Mouse (Mus musculus) midbrain, embryonic 11.5 days (tissue): ENCODE measurements around the gene Srek1ip1. TPM values are rescaled to one million over a fixed set of nuclear protein-coding genes. Genes with fewer than 3 reads are reported as not detected.
A peak's percentile ranks its signal among the peaks of the same experiment; 100 is the strongest.

ENCODE experiments used
- ATAC-seq: fragments of 200-750 bp; cut with Nextera tagmentation; 2 replicates; pipeline ENCODE4 v1.8.0; 2017; ENCODE audit warnings: moderate TSS enrichment, moderate library complexity; ENCODE audit not compliant: low FRiP score
- DNase-seq: peaks from one replicate; pipeline ENCODE4 v3.0.0; 2015; ENCODE audit warnings: low spot score; ENCODE audit errors: missing footprints
- H3K27ac ChIP-seq: fragments of 300-500 bp; sonication (generic); 2 replicates; pipeline ENCODE4 v1.5.1; 2014; ENCODE audit warnings: low read depth, low read length
- H3K27me3 ChIP-seq: fragments of 300-500 bp; sonication (generic); 2 replicates; pipeline ENCODE4 v1.6.1; 2014; ENCODE audit warnings: mild to moderate bottlenecking, low read length, moderate library complexity, mixed read lengths; ENCODE audit not compliant: control insufficient read depth, insufficient read depth
- H3K36me3 ChIP-seq: fragments of 300-500 bp; sonication (generic); 2 replicates; pipeline ENCODE4 v1.6.1; 2014; ENCODE audit warnings: mild to moderate bottlenecking, low read length, moderate library complexity, mixed read lengths; ENCODE audit not compliant: control insufficient read depth, insufficient read depth
- H3K4me1 ChIP-seq: fragments of 300-500 bp; sonication (generic); 2 replicates; pipeline ENCODE4 v1.6.1; 2014; ENCODE audit warnings: low read length; ENCODE audit not compliant: control insufficient read depth, insufficient read depth
- H3K4me2 ChIP-seq: fragments of 300-500 bp; sonication (generic); 2 replicates; pipeline ENCODE4 v1.6.1; 2014; ENCODE audit warnings: mild to moderate bottlenecking, moderate library complexity
- H3K4me3 ChIP-seq: fragments of 300-500 bp; sonication (generic); 2 replicates; pipeline ENCODE4 v1.5.1; 2014; ENCODE audit warnings: low read depth, low read length
- H3K9ac ChIP-seq: fragments of 300-500 bp; sonication (generic); 2 replicates; pipeline ENCODE4 v1.6.1; 2014; ENCODE audit warnings: low read length
- H3K9me3 ChIP-seq: fragments of 300-500 bp; sonication (generic); 2 replicates; pipeline ENCODE4 v1.6.1; 2016; ENCODE audit warnings: low read length; ENCODE audit not compliant: control insufficient read depth
- WGBS: fragments of 180-500 bp; shearing (Covaris S2); extraction: QIAGEN DNeasy Blood & Tissue Kit; methylation state at CpG from one replicate; pipeline ENCODE4 v1.1.7; 2014; 5-methylcytosine and 5-hydroxymethylcytosine counted together
- polyA plus RNA-seq: library from polyadenylated mRNA; unstranded; fragments of >200 nt; fragmentation: Nextera tagmentation; extraction: Ambion mirVana; gene quantifications from 2 replicates; pipeline ENCODE4 v1.2.1, GENCODE M21; 2014

Gene Srek1ip1
- 22.4 and 25.9 TPM in 2 replicates for polyA plus RNA-seq

- Histone ChIP-seq H3K27ac (no peak within 1 kb of the TSS), H3K4me3 (no peak within 1 kb of the TSS), H3K9me3 (no peaks in the 10 kb centered on the region), H3K4me2 (no peak within 1 kb of the TSS), H3K36me3 (no peaks in the 10 kb centered on the region), H3K27me3 (no peaks in the 10 kb centered on the region), H3K9ac (no peak within 1 kb of the TSS), H3K4me1 (no peaks in the 10 kb centered on the region)
- ATAC-seq, result no peak
- DNase-seq, result no peak
- WGBS, result 92% methylated on average over 11 of the region's 11 CpGs
Observed at GRCm38 (mm10) chr13:104792184-104792583, at the start of gene Srek1ip1. Srek1ip1 (plus strand) TSS chr13:104792484.

- Histone ChIP-seq H3K4me3 (no peak overlapping the region), H3K27ac (no peak overlapping the region), H3K9me3 (no peaks in the 10 kb centered on the region), H3K4me2 (no peak overlapping the region), H3K27me3 (no peaks in the 10 kb centered on the region), H3K36me3 (no peaks in the 10 kb centered on the region), H3K9ac (no peak overlapping the region), H3K4me1 (no peaks in the 10 kb centered on the region)
- WGBS, result 96% methylated on average over 4 of the region's 4 CpGs
- DNase-seq, result peak; percentile 73
- no peak for ATAC-seq
Observed at GRCm38 (mm10) chr13:104742866-104743265, 49.4 kb upstream of the Srek1ip1 start.

GRCm38 (mm10) chr13:104747032-104747431 lies 45.3 kb upstream of the Srek1ip1 start:
- DNase-seq, result no peak
- Histone ChIP-seq H3K27ac (no peak overlapping the region), H3K9me3 (no peaks in the 10 kb centered on the region), H3K4me2 (no peak overlapping the region), H3K4me1 (no peaks in the 10 kb centered on the region), H3K4me3 (no peak overlapping the region), H3K9ac (no peak overlapping the region), H3K36me3 (no peaks in the 10 kb centered on the region), H3K27me3 (no peaks in the 10 kb centered on the region)
- no peak for ATAC-seq

GRCm38 (mm10) chr13:104759381-104759780 lies 32.9 kb upstream of the Srek1ip1 start:
- Histone ChIP-seq H3K27ac (no peak overlapping the region), H3K9me3 (no peaks in the 10 kb centered on the region), H3K36me3 (no peaks in the 10 kb centered on the region), H3K4me1 (no peaks in the 10 kb centered on the region), H3K27me3 (no peaks in the 10 kb centered on the region), H3K9ac (no peak overlapping the region), H3K4me2 (no peak overlapping the region), H3K4me3 (no peak overlapping the region)
- 90% methylated on average over 1 of the region's 1 CpGs for WGBS
- ATAC-seq, result no peak
- no peak for DNase-seq

- Histone ChIP-seq H3K27ac (no peak overlapping the region), H3K27me3 (no peaks in the 10 kb centered on the region), H3K4me2 (no peak overlapping the region), H3K4me3 (no peak overlapping the region), H3K4me1 (no peaks in the 10 kb centered on the region), H3K36me3 (no peaks in the 10 kb centered on the region), H3K9me3 (no peaks in the 10 kb centered on the region), H3K9ac (no peak overlapping the region)
- no peak for DNase-seq
- no peak for ATAC-seq
- WGBS, result 97% methylated on average over 4 of the region's 4 CpGs
Observed at GRCm38 (mm10) chr13:104762401-104762800, 29.9 kb upstream of the Srek1ip1 start.

- Histone ChIP-seq H3K27me3 (no peaks in the 10 kb centered on the region), H3K4me3 (no peak overlapping the region), H3K27ac (no peak overlapping the region), H3K9ac (no peak overlapping the region), H3K4me2 (no peak overlapping the region), H3K36me3 (no peaks in the 10 kb centered on the region), H3K9me3 (no peaks in the 10 kb centered on the region), H3K4me1 (no peaks in the 10 kb centered on the region)
- ATAC-seq (no peak), DNase-seq (no peak)
- 87% methylated on average over 3 of the region's 3 CpGs for WGBS
Observed at GRCm38 (mm10) chr13:104763193-104763592, 29.1 kb upstream of the Srek1ip1 start.

GRCm38 (mm10) chr13:104779104-104779670 lies 13.1 kb upstream of the Srek1ip1 start:
- no peak overlapping the region for H3K4me2 ChIP-seq
- H3K9me3 ChIP-seq, result no peaks in the 10 kb centered on the region
- no peaks in the 10 kb centered on the region for H3K27me3 ChIP-seq
- 80% methylated on average over 1 of the region's 1 CpGs for WGBS
- no peaks in the 10 kb centered on the region for H3K36me3 ChIP-seq
- no peaks in the 10 kb centered on the region for H3K4me1 ChIP-seq
- ATAC-seq (no peak), DNase-seq (no peak)
- H3K9ac ChIP-seq, result no peak overlapping the region
- H3K27ac ChIP-seq, result no peak overlapping the region
- H3K4me3 ChIP-seq, result no peak overlapping the region

GRCm38 (mm10) chr13:104787260-104787659 lies 5.0 kb upstream of the Srek1ip1 start:
- no peak for DNase-seq
- 91% methylated on average over 4 of the region's 4 CpGs for WGBS
- Histone ChIP-seq H3K9ac (no peak overlapping the region), H3K27ac (no peak overlapping the region), H3K4me1 (no peaks in the 10 kb centered on the region), H3K4me2 (no peak overlapping the region), H3K4me3 (no peak overlapping the region), H3K9me3 (no peaks in the 10 kb centered on the region), H3K27me3 (no peaks in the 10 kb centered on the region), H3K36me3 (no peaks in the 10 kb centered on the region)
- ATAC-seq, result no peak

- H3K4me2 ChIP-seq, result no peak overlapping the region
- peak; percentile 69; the same call in 1 of the 2 replicates for ATAC-seq
- no peaks in the 10 kb centered on the region for H3K27me3 ChIP-seq
- H3K9ac ChIP-seq, result no peak overlapping the region
- H3K27ac ChIP-seq, result no peak overlapping the region
- H3K36me3 ChIP-seq, result no peaks in the 10 kb centered on the region
- no peak overlapping the region for H3K4me3 ChIP-seq
- peak; percentile 90 for DNase-seq
- H3K9me3 ChIP-seq, result no peaks in the 10 kb centered on the region
- 29% methylated on average over 2 of the region's 2 CpGs for WGBS
- no peaks in the 10 kb centered on the region for H3K4me1 ChIP-seq
Observed at GRCm38 (mm10) chr13:104789663-104790062, 2.6 kb upstream of the Srek1ip1 start.
